Mouse (Mus musculus): ENCODE measurements at regions not wholly inside any gene's neighbourhood (a gene's known extent, or its start where the extent isn't known, plus 50 kb on each side); places are given as distances from the start of the nearest gene placed in this dataset.

DNA sequence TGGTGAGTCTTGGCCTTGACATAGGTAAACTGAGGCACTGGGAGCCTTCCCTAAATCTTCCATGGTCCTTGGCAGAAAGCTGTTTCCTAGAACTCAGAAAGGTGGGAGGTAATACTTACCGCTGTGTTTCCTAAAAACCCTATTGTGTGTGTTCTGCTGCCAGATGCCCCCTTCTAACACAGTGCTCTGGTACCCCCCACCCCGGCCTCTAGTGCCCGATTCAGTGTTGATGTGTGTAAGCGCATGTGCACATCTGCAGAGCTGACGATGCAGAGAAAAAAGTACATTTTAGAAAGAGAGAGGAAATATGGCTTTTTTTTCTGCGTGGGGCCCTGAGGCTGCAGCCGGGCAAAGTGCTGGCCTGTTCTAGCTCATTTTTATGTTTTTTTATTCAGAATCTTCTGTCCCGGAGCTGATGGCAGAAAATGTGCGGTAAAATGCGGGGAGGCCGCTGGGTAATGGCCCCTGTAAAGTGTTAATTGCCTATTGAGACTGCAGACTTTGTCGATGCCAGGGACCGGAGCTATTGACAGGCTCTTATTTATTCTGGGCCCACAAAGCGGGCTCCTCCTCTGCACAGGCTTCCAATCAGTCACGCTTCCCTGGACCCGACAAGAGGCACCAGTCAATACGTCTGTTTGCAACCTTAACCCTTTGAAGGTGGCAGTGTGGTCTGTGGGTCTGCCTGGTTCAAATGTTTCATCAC, 208.0 kb downstream of the Dhx35 start:
- H3K9ac ChIP-seq (ENCODE audit: low read depth, low read length) = 0 out of 2 replicates have a peak overlapping the region, but pooled peaks have one; percentile 27
- no peaks in the 10 kb centered on the region for H3K36me3 ChIP-seq (ENCODE audit: control insufficient read depth, insufficient read depth, low read length)
- DNase-seq (ENCODE audit: low spot score) (peak; percentile 25), ATAC-seq (ENCODE audit: low read depth) (no peak)
- H3K4me1 ChIP-seq (ENCODE audit: control insufficient read depth, insufficient read depth, low read length) = peaks cover 3% of the 10 kb centered on the region; the same call in 1 of the 2 replicates
- peak overlapping the region; percentile 36 for H3K4me2 ChIP-seq (ENCODE audit: low read depth, low read length)
- no peaks in the 10 kb centered on the region for H3K9me3 ChIP-seq (ENCODE audit: control insufficient read depth, low read length)
- H3K27ac ChIP-seq (replicated peaks; ENCODE audit: low read depth, low read length) = no peak overlapping the region
- no peaks in the 10 kb centered on the region for H3K27me3 ChIP-seq (replicated peaks; ENCODE audit: control insufficient read depth, insufficient read depth, low read length)
- no peak overlapping the region for H3K4me3 ChIP-seq (ENCODE audit: low read depth, low read length)
- WGBS = 23% methylated on average over 17 of the region's 17 CpGs

DNA sequence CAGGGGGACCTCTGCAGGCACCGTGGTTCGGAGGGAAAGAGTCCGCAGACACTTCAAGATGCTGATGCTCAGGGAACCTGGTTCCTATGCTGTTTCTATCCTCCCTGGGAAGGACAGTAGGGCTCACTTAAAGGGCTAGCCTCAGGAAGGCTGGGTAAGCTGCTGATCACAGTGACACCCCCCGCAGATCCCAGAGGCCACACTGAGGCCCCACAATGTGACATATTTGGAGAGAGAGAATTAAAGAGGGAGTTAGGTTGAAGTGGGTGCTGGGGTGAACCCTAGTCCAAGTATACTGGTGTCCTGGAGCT, 208.5 kb downstream of the Dhx35 start:
- Histone ChIP-seq H3K4me1 (ENCODE audit: control insufficient read depth, insufficient read depth, low read length) (peaks cover 3% of the 10 kb centered on the region; the same call in 1 of the 2 replicates), H3K9ac (ENCODE audit: low read depth, low read length) (no peak overlapping the region), H3K9me3 (ENCODE audit: control insufficient read depth, low read length) (no peaks in the 10 kb centered on the region), H3K27ac (replicated peaks; ENCODE audit: low read depth, low read length) (no peak overlapping the region), H3K27me3 (replicated peaks; ENCODE audit: control insufficient read depth, insufficient read depth, low read length) (no peaks in the 10 kb centered on the region), H3K4me3 (ENCODE audit: low read depth, low read length) (no peak overlapping the region), H3K4me2 (ENCODE audit: low read depth, low read length) (no peak overlapping the region), H3K36me3 (ENCODE audit: control insufficient read depth, insufficient read depth, low read length) (no peaks in the 10 kb centered on the region)
- DNase-seq (ENCODE audit: low spot score) (no peak), ATAC-seq (ENCODE audit: low read depth) (no peak)
- 54% methylated on average over 4 of the region's 4 CpGs for WGBS

DNA sequence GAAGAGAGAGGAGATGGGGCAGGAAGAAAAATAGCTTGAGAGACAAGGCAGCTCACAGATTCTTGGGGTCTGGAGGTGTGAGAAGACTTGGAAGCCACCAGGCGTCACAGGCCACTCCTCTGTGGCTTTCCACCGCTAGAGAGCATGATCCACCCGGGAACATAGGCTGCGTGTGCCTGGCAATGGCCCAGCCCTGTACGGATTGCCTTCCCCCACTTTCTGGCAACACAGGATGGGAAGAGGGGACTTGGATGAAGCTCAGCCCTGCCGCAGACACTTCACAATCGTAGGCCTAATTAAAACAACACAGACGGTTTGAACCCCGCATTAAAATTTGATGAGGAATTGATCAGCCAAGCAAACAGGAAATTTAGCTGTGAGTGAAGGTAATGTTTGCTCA, 209.8 kb downstream of the Dhx35 start:
- H3K4me2 ChIP-seq (ENCODE audit: low read depth, low read length) = no peak overlapping the region
- no peaks in the 10 kb centered on the region for H3K9me3 ChIP-seq (ENCODE audit: control insufficient read depth, low read length)
- H3K4me3 ChIP-seq (ENCODE audit: low read depth, low read length) = no peak overlapping the region
- 60% methylated on average over 9 of the region's 9 CpGs for WGBS
- no peak overlapping the region for H3K27ac ChIP-seq (replicated peaks; ENCODE audit: low read depth, low read length)
- no peaks in the 10 kb centered on the region for H3K27me3 ChIP-seq (replicated peaks; ENCODE audit: control insufficient read depth, insufficient read depth, low read length)
- no peaks in the 10 kb centered on the region for H3K36me3 ChIP-seq (ENCODE audit: control insufficient read depth, insufficient read depth, low read length)
- no peak for ATAC-seq (ENCODE audit: low read depth)
- H3K4me1 ChIP-seq (ENCODE audit: control insufficient read depth, insufficient read depth, low read length) = peaks cover 3% of the 10 kb centered on the region; the same call in 1 of the 2 replicates
- H3K9ac ChIP-seq (ENCODE audit: low read depth, low read length) = no peak overlapping the region
- peak; percentile 5 for DNase-seq (ENCODE audit: low spot score)

DNA sequence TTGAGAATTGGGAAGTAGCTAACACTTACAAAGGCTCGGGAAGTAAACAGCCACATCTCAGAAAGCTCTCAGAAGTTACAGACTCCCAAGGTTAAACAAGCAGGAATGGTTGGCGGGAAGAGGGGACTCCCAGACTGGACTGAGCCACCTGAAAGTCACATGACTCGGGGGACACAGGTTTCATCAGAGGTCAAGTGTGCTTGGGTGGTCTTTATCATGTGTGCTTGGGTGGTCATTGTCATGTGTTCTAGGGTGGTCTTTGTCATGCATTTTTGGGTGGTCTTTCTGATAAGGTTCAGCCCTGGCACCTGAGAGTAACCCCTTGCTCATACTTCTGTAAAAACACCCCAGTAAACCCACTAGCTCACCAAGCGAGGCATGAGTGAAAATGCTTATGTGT, 218.1 kb downstream of the Dhx35 start:
- no peak overlapping the region for H3K27ac ChIP-seq (replicated peaks; ENCODE audit: low read depth, low read length)
- no peak overlapping the region for H3K4me3 ChIP-seq (ENCODE audit: low read depth, low read length)
- H3K36me3 ChIP-seq (ENCODE audit: control insufficient read depth, insufficient read depth, low read length) = no peaks in the 10 kb centered on the region
- DNase-seq (ENCODE audit: low spot score) (no peak), ATAC-seq (ENCODE audit: low read depth) (no peak)
- WGBS = 80% methylated on average over 4 of the region's 4 CpGs
- H3K9ac ChIP-seq (ENCODE audit: low read depth, low read length) = no peak overlapping the region
- no peaks in the 10 kb centered on the region for H3K9me3 ChIP-seq (ENCODE audit: control insufficient read depth, low read length)
- no peaks in the 10 kb centered on the region for H3K27me3 ChIP-seq (replicated peaks; ENCODE audit: control insufficient read depth, insufficient read depth, low read length)
- H3K4me1 ChIP-seq (ENCODE audit: control insufficient read depth, insufficient read depth, low read length) = no peaks in the 10 kb centered on the region
- H3K4me2 ChIP-seq (ENCODE audit: low read depth, low read length) = no peak overlapping the region

DNA sequence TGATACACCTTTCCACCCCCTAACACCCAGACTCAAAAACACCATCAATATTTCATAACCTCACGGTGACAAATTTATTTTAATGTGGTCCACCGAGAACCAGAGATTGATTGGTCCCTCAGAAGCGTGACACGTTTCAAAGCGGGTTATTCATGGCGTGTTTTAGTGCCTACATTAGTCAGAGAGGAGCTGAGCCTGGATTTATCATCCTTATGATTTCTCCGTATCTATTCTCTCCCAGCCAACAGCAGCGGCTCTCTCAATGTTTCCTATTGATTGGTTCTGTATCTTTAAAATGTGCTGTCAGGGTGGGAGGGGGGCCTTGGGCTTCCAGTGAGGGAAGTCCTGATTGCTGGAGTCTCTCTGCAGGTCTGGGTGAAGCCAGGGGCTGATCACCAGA, 219.9 kb downstream of the Dhx35 start:
- ATAC-seq (ENCODE audit: low read depth) (no peak), DNase-seq (ENCODE audit: low spot score) (no peak)
- Histone ChIP-seq H3K4me1 (ENCODE audit: control insufficient read depth, insufficient read depth, low read length) (no peaks in the 10 kb centered on the region), H3K36me3 (ENCODE audit: control insufficient read depth, insufficient read depth, low read length) (no peaks in the 10 kb centered on the region), H3K4me2 (ENCODE audit: low read depth, low read length) (no peak overlapping the region), H3K9ac (ENCODE audit: low read depth, low read length) (no peak overlapping the region), H3K27me3 (replicated peaks; ENCODE audit: control insufficient read depth, insufficient read depth, low read length) (no peaks in the 10 kb centered on the region), H3K27ac (replicated peaks; ENCODE audit: low read depth, low read length) (no peak overlapping the region), H3K9me3 (ENCODE audit: control insufficient read depth, low read length) (no peaks in the 10 kb centered on the region), H3K4me3 (ENCODE audit: low read depth, low read length) (no peak overlapping the region)
- WGBS = 78% methylated on average over 8 of the region's 8 CpGs

DNA sequence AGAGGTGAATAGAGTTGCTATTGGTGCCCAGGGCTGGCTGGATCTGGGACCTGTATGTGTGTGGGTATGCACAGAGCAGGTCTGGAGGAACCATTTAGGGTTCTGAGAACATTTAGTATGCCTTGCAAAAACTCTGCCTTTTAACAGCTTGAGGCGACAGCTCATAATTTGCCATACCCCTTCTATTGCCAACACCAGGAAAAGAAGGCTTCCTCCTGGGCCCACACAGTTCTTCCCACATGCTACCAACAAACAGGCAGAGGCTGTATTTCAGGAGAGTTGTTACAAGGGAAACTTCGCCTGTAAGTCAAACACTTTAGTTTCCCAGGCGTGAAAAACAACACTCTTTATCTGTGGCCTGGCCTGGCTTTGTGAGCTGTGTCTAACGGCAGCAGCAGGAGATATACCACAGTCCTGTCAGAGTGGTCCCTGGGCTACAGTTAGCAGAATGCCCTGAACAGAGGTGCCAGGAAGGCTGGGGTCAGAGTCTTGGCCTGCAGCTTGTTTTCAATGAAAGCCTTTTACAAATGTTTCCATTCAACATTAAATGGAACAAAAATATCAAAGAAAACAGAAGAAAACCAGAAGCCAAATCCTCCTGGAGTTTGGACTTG, 225.4 kb downstream of the Dhx35 start:
- WGBS = 48% methylated on average over 4 of the region's 4 CpGs
- H3K9me3 ChIP-seq (ENCODE audit: control insufficient read depth, low read length) = no peaks in the 10 kb centered on the region
- no peak overlapping the region for H3K4me2 ChIP-seq (ENCODE audit: low read depth, low read length)
- no peak for ATAC-seq (ENCODE audit: low read depth)
- no peak overlapping the region for H3K27ac ChIP-seq (replicated peaks; ENCODE audit: low read depth, low read length)
- no peak overlapping the region for H3K9ac ChIP-seq (ENCODE audit: low read depth, low read length)
- H3K27me3 ChIP-seq (replicated peaks; ENCODE audit: control insufficient read depth, insufficient read depth, low read length) = no peaks in the 10 kb centered on the region
- H3K4me3 ChIP-seq (ENCODE audit: low read depth, low read length) = no peak overlapping the region
- DNase-seq (ENCODE audit: low spot score) = peak; percentile 12
- H3K36me3 ChIP-seq (ENCODE audit: control insufficient read depth, insufficient read depth, low read length) = no peaks in the 10 kb centered on the region
- no peaks in the 10 kb centered on the region for H3K4me1 ChIP-seq (ENCODE audit: control insufficient read depth, insufficient read depth, low read length)

DNA sequence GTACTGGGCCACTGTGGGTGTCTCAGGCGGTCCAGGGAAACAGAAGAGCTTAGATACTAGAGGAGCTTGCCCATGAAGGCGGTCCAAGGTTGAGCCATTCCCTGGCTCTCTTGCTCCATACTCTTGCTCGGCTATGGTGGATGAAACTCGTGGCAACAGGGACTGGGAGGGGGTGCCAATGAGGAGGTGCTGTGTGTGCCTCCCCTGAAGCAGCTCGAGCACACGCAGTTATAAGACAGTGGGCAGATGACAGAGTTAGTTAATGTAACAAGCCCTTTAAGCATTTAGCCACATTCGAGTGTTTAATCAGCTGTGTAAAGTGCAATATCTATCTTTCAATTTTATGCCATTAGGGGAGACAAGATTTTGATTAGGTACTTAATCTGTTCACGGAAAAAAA, 237.5 kb downstream of the Dhx35 start:
- H3K36me3 ChIP-seq (ENCODE audit: control insufficient read depth, insufficient read depth, low read length) = no peaks in the 10 kb centered on the region

DNA sequence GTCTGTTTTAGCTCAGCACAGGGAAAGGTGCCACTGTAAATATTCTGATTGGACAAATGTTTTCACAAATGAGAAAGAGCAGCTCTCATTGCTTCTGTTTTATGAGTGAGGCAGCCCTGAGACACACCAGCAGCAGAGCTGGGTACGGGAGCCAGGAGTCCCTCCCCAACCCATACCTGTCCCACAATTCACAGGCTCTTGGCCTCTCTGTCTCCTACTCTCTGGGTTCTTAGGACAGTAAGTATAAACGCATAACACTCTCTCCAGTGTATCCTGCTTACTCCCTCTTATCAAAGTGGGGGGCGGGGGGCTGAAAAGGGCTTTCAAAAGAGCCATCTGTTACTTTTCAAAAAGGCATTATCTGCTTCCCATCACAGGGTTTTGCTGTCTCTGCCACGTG, 245.3 kb downstream of the Dhx35 start:
- ATAC-seq (ENCODE audit: low read depth) (no peak), DNase-seq (ENCODE audit: low spot score) (no peak)
- no peaks in the 10 kb centered on the region for H3K9me3 ChIP-seq (ENCODE audit: control insufficient read depth, low read length)
- no peak overlapping the region for H3K9ac ChIP-seq (ENCODE audit: low read depth, low read length)
- no peaks in the 10 kb centered on the region for H3K4me1 ChIP-seq (ENCODE audit: control insufficient read depth, insufficient read depth, low read length)
- no peaks in the 10 kb centered on the region for H3K27me3 ChIP-seq (replicated peaks; ENCODE audit: control insufficient read depth, insufficient read depth, low read length)
- WGBS = 49% methylated on average over 4 of the region's 4 CpGs
- no peak overlapping the region for H3K27ac ChIP-seq (replicated peaks; ENCODE audit: low read depth, low read length)
- H3K4me3 ChIP-seq (ENCODE audit: low read depth, low read length) = no peak overlapping the region
- H3K36me3 ChIP-seq (ENCODE audit: control insufficient read depth, insufficient read depth, low read length) = no peaks in the 10 kb centered on the region
- H3K4me2 ChIP-seq (ENCODE audit: low read depth, low read length) = no peak overlapping the region

More for the DNA sequence above, 237.5 kb downstream of the Dhx35 start:
- Histone ChIP-seq H3K27ac (replicated peaks; ENCODE audit: low read depth, low read length) (no peak overlapping the region), H3K9ac (ENCODE audit: low read depth, low read length) (no peak overlapping the region), H3K4me1 (ENCODE audit: control insufficient read depth, insufficient read depth, low read length) (no peaks in the 10 kb centered on the region), H3K9me3 (ENCODE audit: control insufficient read depth, low read length) (no peaks in the 10 kb centered on the region), H3K27me3 (replicated peaks; ENCODE audit: control insufficient read depth, insufficient read depth, low read length) (no peaks in the 10 kb centered on the region), H3K4me2 (ENCODE audit: low read depth, low read length) (no peak overlapping the region), H3K4me3 (ENCODE audit: low read depth, low read length) (no peak overlapping the region)
- ATAC-seq (ENCODE audit: low read depth) (no peak), DNase-seq (ENCODE audit: low spot score) (no peak)
- WGBS = 77% methylated on average over 8 of the region's 8 CpGs

DNA sequence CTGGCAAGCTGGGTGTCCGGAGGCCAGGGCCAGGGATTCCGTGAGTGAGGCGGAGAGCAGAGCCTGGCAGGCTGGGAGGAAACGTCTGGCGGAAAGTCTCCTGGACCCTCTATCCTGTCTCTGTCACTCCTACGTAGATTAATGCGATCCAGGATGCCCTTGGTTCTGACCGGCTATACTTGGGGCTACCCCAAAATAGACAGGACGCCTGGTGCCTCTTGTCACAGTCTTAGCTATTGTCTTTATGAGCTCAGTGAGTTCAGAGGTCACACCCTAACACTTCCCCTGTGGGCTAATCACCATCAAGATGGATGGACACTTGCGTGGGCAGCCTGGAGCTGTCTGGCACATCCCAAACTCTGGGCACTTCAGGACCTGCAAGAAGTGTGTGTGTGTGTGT, 258.9 kb downstream of the Dhx35 start:
- Histone ChIP-seq H3K27ac (replicated peaks; ENCODE audit: low read depth, low read length) (no peak overlapping the region), H3K4me2 (ENCODE audit: low read depth, low read length) (no peak overlapping the region), H3K4me3 (ENCODE audit: low read depth, low read length) (no peak overlapping the region), H3K4me1 (ENCODE audit: control insufficient read depth, insufficient read depth, low read length) (no peaks in the 10 kb centered on the region), H3K9ac (ENCODE audit: low read depth, low read length) (no peak overlapping the region), H3K27me3 (replicated peaks; ENCODE audit: control insufficient read depth, insufficient read depth, low read length) (no peaks in the 10 kb centered on the region), H3K9me3 (ENCODE audit: control insufficient read depth, low read length) (no peaks in the 10 kb centered on the region), H3K36me3 (ENCODE audit: control insufficient read depth, insufficient read depth, low read length) (no peaks in the 10 kb centered on the region)
- ATAC-seq (ENCODE audit: low read depth) (peak; percentile 50; the same call in 1 of the 2 replicates), DNase-seq (ENCODE audit: low spot score) (peak; percentile 19)
- 62% methylated on average over 10 of the region's 10 CpGs for WGBS

Measured in embryonic facial prominence, embryonic 14.5 days (tissue).